Mouse (Mus musculus): ENCODE measurements around the gene Ren1. TPM values are rescaled to one million over a fixed set of nuclear protein-coding genes. Genes with fewer than 3 reads are reported as not detected.

The Ren1 gene
- polyA plus RNA-seq, 1 experiment from 2014 or later = not detected

DNA sequence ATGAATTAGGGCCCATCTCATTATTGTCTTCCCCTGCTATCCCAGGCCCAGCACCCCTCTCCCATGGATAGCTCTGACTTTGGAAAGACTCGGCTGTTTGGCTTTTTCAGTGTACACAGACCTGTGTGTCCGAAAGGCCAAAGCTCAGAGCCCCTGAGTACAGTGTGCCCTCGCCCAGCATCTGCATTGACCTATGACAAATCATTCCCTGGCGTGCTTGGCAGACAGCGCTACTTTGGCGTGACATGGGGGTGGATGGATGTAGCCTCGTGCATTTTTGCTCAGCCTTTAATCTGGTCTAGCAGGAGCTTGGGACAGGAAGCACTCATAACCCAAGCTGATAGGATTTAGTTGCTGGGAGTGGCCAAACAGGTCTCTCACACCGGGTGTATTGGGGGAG, 21.8 kb downstream of the Ren1 start:
- ATAC-seq (ENCODE audit: insufficient read depth, low FRiP score, low TSS enrichment) (no peak), DNase-seq (ENCODE audit: low spot score) (no peak)
- H3K4me2 ChIP-seq (ENCODE audit: low read depth) = no peak overlapping the region
- H3K27me3 ChIP-seq (ENCODE audit: control insufficient read depth, insufficient read depth, low read length) = no peaks in the 10 kb centered on the region
- no peaks in the 10 kb centered on the region for H3K9me3 ChIP-seq (ENCODE audit: control insufficient read depth, low read length)
- H3K4me1 ChIP-seq (ENCODE audit: control insufficient read depth, insufficient read depth, low read length) = peaks cover 17% of the 10 kb centered on the region
- WGBS = 61% methylated on average over 8 of the region's 8 CpGs
- no peak overlapping the region; the same call in 1 of the 2 replicates for H3K9ac ChIP-seq (ENCODE audit: low read length)
- H3K27ac ChIP-seq (ENCODE audit: low read depth, low read length) = no peak overlapping the region
- no peaks in the 10 kb centered on the region for H3K36me3 ChIP-seq (ENCODE audit: control insufficient read depth, insufficient read depth, low read length)
- no peak overlapping the region for H3K4me3 ChIP-seq (ENCODE audit: low read depth, low read length)

DNA sequence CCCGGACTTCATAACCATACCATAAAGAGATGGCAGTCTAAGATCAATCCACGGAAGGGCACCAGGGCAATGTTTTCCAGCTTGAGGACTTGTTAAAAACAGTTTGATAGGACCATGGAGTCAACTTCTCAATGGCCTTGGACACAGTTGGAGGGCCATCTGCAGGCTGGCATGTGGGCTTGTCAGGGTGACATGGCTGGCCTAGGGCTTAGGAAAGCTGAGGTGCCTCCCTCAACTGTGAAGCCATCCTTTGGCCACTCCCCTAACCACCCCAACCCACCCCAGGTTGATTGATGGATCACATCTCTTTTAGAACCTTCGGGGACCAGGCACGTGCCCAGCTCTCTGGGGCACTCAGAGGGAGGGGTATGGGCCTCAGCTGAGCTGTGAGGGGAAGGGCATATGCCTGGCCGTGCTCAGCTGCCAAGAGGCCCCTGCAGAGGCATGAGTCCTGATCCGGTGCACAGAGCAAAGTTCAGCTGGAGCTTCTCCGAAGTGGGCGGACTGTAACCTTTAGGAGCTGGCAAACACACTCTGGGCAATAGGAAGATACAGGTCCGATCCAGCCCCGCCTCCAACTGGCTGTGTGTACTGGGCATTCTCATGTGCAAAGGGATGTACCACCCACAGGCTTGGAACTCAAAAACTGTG, 25.5 kb downstream of the Ren1 start:
- no peaks in the 10 kb centered on the region for H3K36me3 ChIP-seq (ENCODE audit: control insufficient read depth, insufficient read depth, low read length)
- WGBS = 58% methylated on average over 10 of the region's 10 CpGs
- no peak overlapping the region for H3K4me3 ChIP-seq (ENCODE audit: low read depth, low read length)
- no peaks in the 10 kb centered on the region for H3K9me3 ChIP-seq (ENCODE audit: control insufficient read depth, low read length)
- H3K27me3 ChIP-seq (ENCODE audit: control insufficient read depth, insufficient read depth, low read length) = no peaks in the 10 kb centered on the region
- no peak overlapping the region for H3K27ac ChIP-seq (ENCODE audit: low read depth, low read length)
- H3K9ac ChIP-seq (ENCODE audit: low read length) = no peak overlapping the region
- no peak overlapping the region for H3K4me2 ChIP-seq (ENCODE audit: low read depth)
- DNase-seq (ENCODE audit: low spot score) (no peak), ATAC-seq (ENCODE audit: insufficient read depth, low FRiP score, low TSS enrichment) (no peak)
- peaks cover 9% of the 10 kb centered on the region for H3K4me1 ChIP-seq (ENCODE audit: control insufficient read depth, insufficient read depth, low read length)

DNA sequence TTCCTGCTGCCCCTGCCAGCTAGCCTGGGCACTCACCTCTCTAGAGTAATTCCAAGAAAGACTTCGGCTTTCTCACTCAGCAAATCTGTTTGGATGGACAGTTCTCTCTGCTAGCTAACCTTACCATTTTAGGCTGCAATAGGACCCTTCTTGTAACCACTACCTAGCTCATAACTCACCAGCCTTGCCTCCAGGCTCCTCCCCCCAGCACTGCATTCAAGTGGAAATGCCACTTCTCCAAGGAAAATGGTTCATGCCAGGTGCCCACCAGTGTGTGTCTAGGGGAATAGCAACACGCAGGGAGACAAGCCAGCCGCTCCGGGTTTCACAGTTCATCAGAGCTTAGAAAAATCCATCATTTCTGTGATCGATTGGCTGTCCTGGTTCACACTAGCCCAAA, 27.2 kb downstream of the Ren1 start:
- Histone ChIP-seq H3K27ac (ENCODE audit: low read depth, low read length) (no peak overlapping the region), H3K4me1 (ENCODE audit: control insufficient read depth, insufficient read depth, low read length) (peaks cover 4% of the 10 kb centered on the region), H3K4me2 (ENCODE audit: low read depth) (no peak overlapping the region), H3K9me3 (ENCODE audit: control insufficient read depth, low read length) (no peaks in the 10 kb centered on the region), H3K4me3 (ENCODE audit: low read depth, low read length) (no peak overlapping the region), H3K9ac (ENCODE audit: low read length) (no peak overlapping the region), H3K36me3 (ENCODE audit: control insufficient read depth, insufficient read depth, low read length) (no peaks in the 10 kb centered on the region), H3K27me3 (ENCODE audit: control insufficient read depth, insufficient read depth, low read length) (no peaks in the 10 kb centered on the region)
- 92% methylated on average over 5 of the region's 5 CpGs for WGBS
- ATAC-seq (ENCODE audit: insufficient read depth, low FRiP score, low TSS enrichment) (no peak), DNase-seq (ENCODE audit: low spot score) (no peak)

DNA sequence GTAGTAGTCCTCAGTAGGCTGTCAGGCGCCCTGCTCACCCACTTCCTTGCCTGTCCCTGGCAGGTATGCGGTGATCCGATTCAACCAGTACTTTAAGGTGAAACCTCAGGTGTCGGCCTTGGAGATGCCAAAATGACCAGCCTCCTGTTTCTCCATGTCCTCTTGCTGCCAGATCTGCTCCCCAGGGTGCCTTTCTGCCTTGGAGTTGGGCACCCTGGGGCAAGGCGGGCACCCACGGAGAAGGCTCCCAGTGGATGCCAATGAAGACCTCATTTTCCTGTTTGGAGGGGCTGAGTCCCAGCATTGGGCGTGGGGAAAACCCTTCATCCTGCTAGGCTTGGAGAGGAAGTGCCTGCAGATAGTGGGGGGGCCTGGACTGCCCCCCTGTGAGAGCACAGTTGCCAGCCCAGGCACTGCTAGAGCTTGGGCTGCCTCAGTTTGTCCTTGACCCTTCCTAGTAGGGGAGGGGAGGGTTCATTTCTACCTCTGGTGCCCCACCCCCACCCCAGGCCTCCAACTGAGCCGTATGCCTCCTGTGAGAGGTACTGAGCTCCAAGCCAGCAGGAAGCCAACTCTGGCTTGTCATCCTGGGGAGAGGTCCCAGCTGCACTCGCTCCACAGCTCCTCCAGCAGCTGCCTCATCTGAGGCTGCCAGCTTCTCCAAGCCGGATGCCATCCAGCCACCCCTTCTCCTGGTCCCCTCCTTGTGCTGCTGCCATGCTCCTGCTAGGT, 29.1 kb downstream of the Ren1 start:
- 63% methylated on average over 10 of the region's 10 CpGs for WGBS
- H3K9ac ChIP-seq (ENCODE audit: low read length) = no peak overlapping the region
- H3K9me3 ChIP-seq (ENCODE audit: control insufficient read depth, low read length) = no peaks in the 10 kb centered on the region
- H3K4me3 ChIP-seq (ENCODE audit: low read depth, low read length) = no peak overlapping the region
- H3K36me3 ChIP-seq (ENCODE audit: control insufficient read depth, insufficient read depth, low read length) = 0 out of 2 replicates have a peak, but pooled peaks cover 2% of the 10 kb centered on the region
- no peak overlapping the region for H3K27ac ChIP-seq (ENCODE audit: low read depth, low read length)
- no peak for ATAC-seq (ENCODE audit: insufficient read depth, low FRiP score, low TSS enrichment)
- H3K4me1 ChIP-seq (ENCODE audit: control insufficient read depth, insufficient read depth, low read length) = no peaks in the 10 kb centered on the region
- no peaks in the 10 kb centered on the region for H3K27me3 ChIP-seq (ENCODE audit: control insufficient read depth, insufficient read depth, low read length)
- no peak for DNase-seq (ENCODE audit: low spot score)
- no peak overlapping the region for H3K4me2 ChIP-seq (ENCODE audit: low read depth)

DNA sequence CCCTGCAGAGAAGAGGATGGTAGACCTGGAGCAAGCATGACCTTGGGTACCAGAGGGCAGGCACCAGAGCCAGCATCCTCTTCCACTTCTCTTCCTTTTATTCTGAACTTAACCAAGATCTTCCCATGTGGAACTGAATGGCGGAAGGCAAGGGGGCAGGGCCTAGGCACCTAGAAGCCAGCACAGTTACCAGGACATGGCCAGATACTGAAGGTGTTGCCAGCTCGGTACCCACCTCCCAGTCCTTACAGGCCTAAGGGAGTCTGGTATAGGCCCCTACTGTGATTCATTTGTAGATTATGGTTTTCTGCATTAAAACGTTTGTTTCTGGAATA, 29.6 kb downstream of the Ren1 start:
- H3K9ac ChIP-seq (ENCODE audit: low read length) = no peak overlapping the region
- H3K4me3 ChIP-seq (ENCODE audit: low read depth, low read length) = no peak overlapping the region
- no peak for ATAC-seq (ENCODE audit: insufficient read depth, low FRiP score, low TSS enrichment)
- H3K27me3 ChIP-seq (ENCODE audit: control insufficient read depth, insufficient read depth, low read length) = no peaks in the 10 kb centered on the region
- 79% methylated on average over 3 of the region's 3 CpGs for WGBS
- no peak for DNase-seq (ENCODE audit: low spot score)
- no peak overlapping the region for H3K27ac ChIP-seq (ENCODE audit: low read depth, low read length)
- H3K4me1 ChIP-seq (ENCODE audit: control insufficient read depth, insufficient read depth, low read length) = no peaks in the 10 kb centered on the region
- H3K9me3 ChIP-seq (ENCODE audit: control insufficient read depth, low read length) = no peaks in the 10 kb centered on the region
- H3K36me3 ChIP-seq (ENCODE audit: control insufficient read depth, insufficient read depth, low read length) = 0 out of 2 replicates have a peak, but pooled peaks cover 2% of the 10 kb centered on the region
- no peak overlapping the region for H3K4me2 ChIP-seq (ENCODE audit: low read depth)

DNA sequence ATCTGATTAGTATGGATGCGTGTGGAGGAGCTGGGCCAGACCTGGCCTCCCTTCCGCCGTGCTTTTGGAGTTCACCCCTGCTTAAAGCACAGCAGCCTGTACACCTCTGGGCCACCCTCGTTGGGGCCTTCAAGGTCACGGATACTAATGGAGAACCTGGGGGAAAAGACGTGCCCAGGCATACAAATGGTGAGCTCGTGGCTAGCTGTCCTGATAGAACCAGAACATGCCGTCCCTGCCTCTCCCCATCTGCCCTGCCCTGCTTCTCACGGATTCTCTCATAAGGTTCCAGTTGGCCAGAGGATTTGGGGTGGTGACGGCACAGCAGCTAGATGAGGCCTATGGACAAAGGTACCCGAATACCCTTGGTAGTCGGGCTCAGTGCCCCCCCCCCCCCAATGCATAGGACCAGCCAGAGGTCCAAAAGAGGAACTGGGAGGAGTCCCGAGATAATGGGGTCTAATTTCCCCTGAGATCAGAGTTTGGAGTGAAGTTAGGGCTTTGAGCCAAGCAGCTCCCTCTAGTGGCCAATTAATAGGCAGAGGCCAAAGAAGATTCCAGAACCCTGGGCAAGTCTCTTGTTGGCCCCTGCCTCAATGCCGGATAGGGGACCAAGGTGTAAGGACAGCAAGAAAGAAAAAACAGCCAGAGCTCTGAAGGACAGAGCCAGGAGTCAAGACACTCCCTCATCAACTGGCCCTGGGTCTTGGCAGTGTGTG, 30.2 kb downstream of the Ren1 start:
- no peak overlapping the region for H3K27ac ChIP-seq (ENCODE audit: low read depth, low read length)
- DNase-seq (ENCODE audit: low spot score) = peak; percentile 40
- H3K4me1 ChIP-seq (ENCODE audit: control insufficient read depth, insufficient read depth, low read length) = no peaks in the 10 kb centered on the region
- no peak overlapping the region for H3K9ac ChIP-seq (ENCODE audit: low read length)
- H3K27me3 ChIP-seq (ENCODE audit: control insufficient read depth, insufficient read depth, low read length) = no peaks in the 10 kb centered on the region
- 80% methylated on average over 14 of the region's 14 CpGs for WGBS
- no peak for ATAC-seq (ENCODE audit: insufficient read depth, low FRiP score, low TSS enrichment)
- no peak overlapping the region for H3K4me2 ChIP-seq (ENCODE audit: low read depth)
- H3K4me3 ChIP-seq (ENCODE audit: low read depth, low read length) = no peak overlapping the region
- no peaks in the 10 kb centered on the region for H3K9me3 ChIP-seq (ENCODE audit: control insufficient read depth, low read length)
- H3K36me3 ChIP-seq (ENCODE audit: control insufficient read depth, insufficient read depth, low read length) = 0 out of 2 replicates have a peak, but pooled peaks cover 2% of the 10 kb centered on the region

DNA sequence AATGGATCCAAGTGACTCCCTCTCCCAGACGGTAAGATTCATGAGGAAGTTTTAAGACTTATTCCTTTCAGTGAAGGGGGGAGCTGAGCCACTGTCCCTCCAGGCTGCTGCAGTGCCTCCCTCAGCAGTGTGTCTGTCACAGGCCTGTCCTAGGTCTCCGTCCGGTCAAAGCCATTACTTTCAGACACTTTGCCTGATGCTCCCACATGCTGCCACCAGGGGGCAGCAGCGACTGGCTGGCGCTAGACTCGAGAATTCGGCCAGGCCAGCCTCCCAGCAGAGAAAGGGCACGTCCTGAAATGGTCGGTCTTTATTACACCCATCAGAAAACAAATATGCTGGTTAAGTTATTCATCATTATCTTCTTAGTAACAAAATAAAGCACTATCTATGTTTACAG, 31.7 kb downstream of the Ren1 start:
- Histone ChIP-seq H3K9me3 (ENCODE audit: control insufficient read depth, low read length) (no peaks in the 10 kb centered on the region), H3K4me3 (ENCODE audit: low read depth, low read length) (no peak overlapping the region), H3K27me3 (ENCODE audit: control insufficient read depth, insufficient read depth, low read length) (no peaks in the 10 kb centered on the region), H3K9ac (ENCODE audit: low read length) (no peak overlapping the region), H3K27ac (ENCODE audit: low read depth, low read length) (no peak overlapping the region), H3K4me1 (ENCODE audit: control insufficient read depth, insufficient read depth, low read length) (no peaks in the 10 kb centered on the region), H3K36me3 (ENCODE audit: control insufficient read depth, insufficient read depth, low read length) (0 out of 2 replicates have a peak, but pooled peaks cover 2% of the 10 kb centered on the region), H3K4me2 (ENCODE audit: low read depth) (no peak overlapping the region)
- DNase-seq (ENCODE audit: low spot score) (peak; percentile 87), ATAC-seq (ENCODE audit: insufficient read depth, low FRiP score, low TSS enrichment) (peak; percentile 18; the same call in 1 of the 2 replicates)
- WGBS = 8% methylated on average over 9 of the region's 9 CpGs

DNA sequence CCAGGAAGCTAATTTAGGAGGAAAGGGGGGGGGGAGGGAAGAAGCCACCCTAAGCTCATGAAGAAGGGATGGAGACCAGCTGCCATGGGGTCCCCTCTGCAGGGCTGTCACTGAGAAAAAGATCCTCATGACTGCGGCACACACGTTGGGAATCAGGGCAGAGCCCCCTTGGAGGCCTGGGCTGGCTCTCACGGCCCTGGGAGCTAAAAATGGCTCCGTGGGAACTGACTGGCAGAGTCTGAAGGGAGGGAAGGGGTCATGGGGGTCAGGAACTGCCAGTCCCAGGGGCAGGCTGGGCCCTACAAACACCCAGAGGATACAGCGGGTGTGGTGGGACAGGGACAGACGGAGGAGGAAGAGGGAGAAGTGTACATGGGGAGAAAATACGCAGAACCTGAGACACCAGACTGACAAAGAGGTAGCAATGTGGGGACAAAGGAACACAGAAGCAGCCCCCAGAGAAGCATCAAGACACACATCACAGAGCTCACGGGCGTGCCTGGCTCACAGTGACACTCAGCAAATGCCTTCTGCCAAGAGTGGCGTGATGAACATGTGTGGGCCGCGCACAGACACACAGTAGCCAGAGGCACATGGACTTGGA, 32.3 kb downstream of the Ren1 start:
- Histone ChIP-seq H3K27me3 (ENCODE audit: control insufficient read depth, insufficient read depth, low read length) (no peaks in the 10 kb centered on the region), H3K36me3 (ENCODE audit: control insufficient read depth, insufficient read depth, low read length) (0 out of 2 replicates have a peak, but pooled peaks cover 2% of the 10 kb centered on the region), H3K9me3 (ENCODE audit: control insufficient read depth, low read length) (no peaks in the 10 kb centered on the region), H3K4me1 (ENCODE audit: control insufficient read depth, insufficient read depth, low read length) (no peaks in the 10 kb centered on the region), H3K27ac (ENCODE audit: low read depth, low read length) (peak overlapping the region; percentile 9; the same call in 1 of the 2 replicates), H3K4me3 (ENCODE audit: low read depth, low read length) (no peak overlapping the region), H3K4me2 (ENCODE audit: low read depth) (no peak overlapping the region), H3K9ac (ENCODE audit: low read length) (peak overlapping the region; percentile 33)
- 55% methylated on average over 12 of the region's 12 CpGs for WGBS
- DNase-seq (ENCODE audit: low spot score) (no peak), ATAC-seq (ENCODE audit: insufficient read depth, low FRiP score, low TSS enrichment) (0 out of 2 replicates have a peak, but pooled peaks have one; percentile 11)
